Comparison of ENCODE assay signal across 17 mouse cellular contexts in genomic region chr8:115826516-115826915, GRCm38 (mm10).
DNase-seq lines count a peak whose midpoint lies in the region; ATAC-seq lines count a peak whose summit lies in the region.
"Had no signal": no experiment of that assay in that cellular context is flagged by ENCODE, and none has a peak within 500 bp of the region (broad histone marks: within the 10 kb centered on the region; RNA-seq: fewer than 3 reads in every experiment).

No protein-coding gene starts in this region.

- H3K4me1 ChIP-seq in lung, embryonic 16.5 days (replicated peaks; ENCODE audit: control insufficient read depth, insufficient read depth, low read length), result peaks cover 2% of the 10 kb centered on the region; the same call in 1 of the 2 replicates
- H3K4me1 ChIP-seq in embryonic facial prominence, embryonic 14.5 days (ENCODE audit: control insufficient read depth, insufficient read depth, low read length), result peaks cover 18% of the 10 kb centered on the region
- H3K4me1 ChIP-seq: hindbrain, embryonic 12.5 days; liver, embryonic 15.5 days had no signal

- WGBS in lung, embryonic 16.5 days, result 48% methylated on average over 3 of the region's 3 CpGs
- WGBS in embryonic facial prominence, embryonic 14.5 days, result 72% methylated on average over 3 of the region's 3 CpGs

- no peaks in the 10 kb centered on the region for H3K9me3 ChIP-seq in lung, embryonic 16.5 days (ENCODE audit: control insufficient read depth, low read length)
- H3K9me3 ChIP-seq in embryonic facial prominence, embryonic 14.5 days (ENCODE audit: control insufficient read depth, low read length), result no peaks in the 10 kb centered on the region
- H3K9me3 ChIP-seq: hindbrain, embryonic 12.5 days; limb, embryonic 12.5 days; liver, embryonic 15.5 days had no signal

- no peak overlapping the region for H3K27ac ChIP-seq in lung, embryonic 16.5 days (ENCODE audit: low read length)
- H3K27ac ChIP-seq in embryonic facial prominence, embryonic 14.5 days (replicated peaks; ENCODE audit: low read depth, low read length), result peak overlapping the region; percentile 24; the same call in 1 of the 2 replicates
- H3K27ac ChIP-seq: hindbrain, embryonic 12.5 days; limb, embryonic 12.5 days; liver, embryonic 15.5 days had no signal

- no peaks in the 10 kb centered on the region for H3K36me3 ChIP-seq in lung, embryonic 16.5 days (ENCODE audit: control insufficient read depth, insufficient read depth, low read length)
- no peaks in the 10 kb centered on the region for H3K36me3 ChIP-seq in embryonic facial prominence, embryonic 14.5 days (ENCODE audit: control insufficient read depth, insufficient read depth, low read length)
- H3K36me3 ChIP-seq: hindbrain, embryonic 12.5 days; limb, embryonic 12.5 days; liver, embryonic 15.5 days had no signal

- no peak overlapping the region for H3K4me3 ChIP-seq in lung, embryonic 16.5 days (ENCODE audit: low read length)
- H3K4me3 ChIP-seq in embryonic facial prominence, embryonic 14.5 days (ENCODE audit: low read depth, low read length), result no peak overlapping the region
- H3K4me3 ChIP-seq: hindbrain, embryonic 12.5 days; limb, embryonic 12.5 days; liver, embryonic 15.5 days; myocyte had no signal

- no peaks in the 10 kb centered on the region for H3K27me3 ChIP-seq in lung, embryonic 16.5 days (ENCODE audit: control insufficient read depth, insufficient read depth, low read depth, low read length)
- H3K27me3 ChIP-seq in embryonic facial prominence, embryonic 14.5 days (replicated peaks; ENCODE audit: control insufficient read depth, insufficient read depth, low read length), result no peaks in the 10 kb centered on the region
- H3K27me3 ChIP-seq: hindbrain, embryonic 12.5 days; limb, embryonic 12.5 days; liver, embryonic 15.5 days had no signal

- no peak overlapping the region for H3K4me2 ChIP-seq in lung, embryonic 16.5 days (ENCODE audit: low read depth, low read length)
- no peak overlapping the region for H3K4me2 ChIP-seq in embryonic facial prominence, embryonic 14.5 days (ENCODE audit: low read depth, low read length)
- H3K4me2 ChIP-seq: hindbrain, embryonic 12.5 days; limb, embryonic 12.5 days; liver, embryonic 15.5 days; midbrain, embryonic 11.5 days had no signal

- DNase-seq in heart, adult 11 months, result peak; percentile 60
- no peak for DNase-seq in heart, adult 8-10 months (ENCODE audit: low spot score)
- no peak for DNase-seq in lung, adult 18-20 months
- peak; percentile 39 for DNase-seq in embryonic facial prominence, embryonic 14.5 days (ENCODE audit: low spot score)
- DNase-seq in kidney, postnatal 10 days, result peak; percentile 19
- no peak for DNase-seq in cerebellum, adult 9-11 months
- no peak for DNase-seq in layer of hippocampus, adult 9-10 months (ENCODE audit: low spot score)
- DNase-seq: adrenal gland, adult 8-10 months; cerebellum, adult 18-20 months; retina, postnatal 1 day had no signal

- no peak overlapping the region for H3K9ac ChIP-seq in lung, embryonic 16.5 days (ENCODE audit: low read length)
- H3K9ac ChIP-seq in embryonic facial prominence, embryonic 14.5 days (ENCODE audit: low read depth, low read length), result no peak overlapping the region
- H3K9ac ChIP-seq: hindbrain, embryonic 12.5 days; limb, embryonic 12.5 days; liver, embryonic 15.5 days had no signal

- ATAC-seq in lung, embryonic 16.5 days (ENCODE audit: low read depth), result peak; percentile 36; the same call in 1 of the 2 replicates
- no peak for ATAC-seq in embryonic facial prominence, embryonic 14.5 days (ENCODE audit: low read depth)
- ATAC-seq: forebrain, embryonic 14.5 days had no signal

Comparison
In these comparisons a context has a peak if more than half of its experiments do, and no peak if none do; other contexts are left out.
1. DNase-seq: peak in heart, adult 11 months (single experiment), embryonic facial prominence, embryonic 14.5 days (single experiment) and kidney, postnatal 10 days (single experiment); none in heart, adult 8-10 months (single experiment), lung, adult 18-20 months (0 of 2), cerebellum, adult 9-11 months (single experiment) and layer of hippocampus, adult 9-10 months (single experiment).